Mouse (Mus musculus) E14TG2a.4 (cell line): ENCODE data around the gene Cd59b.
A peak's percentile ranks its signal among the peaks of the same experiment; 100 is the strongest.

Experiments used
- H3K27me3 ChIP-seq: 2 replicates; pipeline ENCODE4 v1.6.1; 2014; ENCODE audit warnings: low read length, control low read depth; ENCODE audit not compliant: insufficient read depth
- H3K36me3 ChIP-seq: 2 replicates; pipeline ENCODE4 v1.6.1; 2014; ENCODE audit warnings: low read length, control low read depth; ENCODE audit not compliant: insufficient read depth
- H3K4me1 ChIP-seq: replicated peaks from 2 replicates; pipeline ENCODE4 v1.6.1; 2014; ENCODE audit warnings: low read depth, low read length, control low read depth
- H3K4me3 ChIP-seq: replicated peaks from 2 replicates; pipeline ENCODE4 v1.5.1; 2014; ENCODE audit warnings: mild to moderate bottlenecking, low read length
- H3K9me3 ChIP-seq: 2 replicates; pipeline ENCODE4 v1.6.1; 2014; ENCODE audit warnings: low read length, control low read depth
- CTCF ChIP-seq: conservative IDR thresholded peaks from 2 replicates; pipeline ENCODE4 v1.5.1; 2014; ENCODE audit warnings: low read length
- NANOG ChIP-seq: IDR thresholded peaks from 2 replicates; pipeline ENCODE4 v1.6.1; 2014; ENCODE audit warnings: borderline replicate concordance, low read length, mixed read lengths
- POU5F1 ChIP-seq: IDR thresholded peaks from 2 replicates; pipeline ENCODE4 v1.6.1; 2014; ENCODE audit warnings: low read length, borderline replicate concordance

Gene Cd59b

DNA sequence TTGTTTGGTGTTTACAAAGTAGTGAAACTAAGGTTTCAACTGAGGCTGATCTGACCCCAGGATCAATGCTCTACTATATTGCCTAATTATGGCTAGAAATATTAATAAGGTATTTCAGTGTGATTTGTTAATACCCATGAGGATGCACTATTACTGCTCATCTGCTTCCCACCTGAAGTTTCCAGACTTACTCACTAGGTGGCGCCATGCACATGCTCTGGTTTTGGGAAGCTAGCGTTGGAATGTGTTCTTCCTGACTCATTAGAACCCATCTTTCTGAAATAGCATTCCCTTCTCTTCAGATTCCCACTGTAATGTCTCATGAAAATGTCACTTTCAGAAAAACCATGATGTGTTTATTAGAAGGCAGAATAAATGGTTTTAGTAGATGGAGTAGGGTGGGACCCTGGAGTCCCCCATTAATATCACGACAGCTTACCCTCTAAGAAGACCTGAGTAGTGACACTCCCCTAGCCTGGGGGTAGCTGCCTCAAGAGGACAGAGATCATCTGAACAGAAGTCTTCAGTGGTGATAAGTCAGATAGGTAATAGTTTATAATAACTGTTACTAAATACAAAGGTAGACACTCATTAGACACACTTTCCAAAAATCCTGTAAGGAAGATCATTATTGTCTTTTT, 34.7 kb upstream of the Cd59b start:
- Histone ChIP-seq H3K36me3 (peaks cover 36% of the 10 kb centered on the region), H3K4me1 (peaks cover 10% of the 10 kb centered on the region), H3K27me3 (no peaks in the 10 kb centered on the region), H3K4me3 (no peak overlapping the region), H3K9me3 (no peaks in the 10 kb centered on the region)
- peak; percentile 92 for TF ChIP-seq CTCF
- TF ChIP-seq NANOG: no peak

DNA sequence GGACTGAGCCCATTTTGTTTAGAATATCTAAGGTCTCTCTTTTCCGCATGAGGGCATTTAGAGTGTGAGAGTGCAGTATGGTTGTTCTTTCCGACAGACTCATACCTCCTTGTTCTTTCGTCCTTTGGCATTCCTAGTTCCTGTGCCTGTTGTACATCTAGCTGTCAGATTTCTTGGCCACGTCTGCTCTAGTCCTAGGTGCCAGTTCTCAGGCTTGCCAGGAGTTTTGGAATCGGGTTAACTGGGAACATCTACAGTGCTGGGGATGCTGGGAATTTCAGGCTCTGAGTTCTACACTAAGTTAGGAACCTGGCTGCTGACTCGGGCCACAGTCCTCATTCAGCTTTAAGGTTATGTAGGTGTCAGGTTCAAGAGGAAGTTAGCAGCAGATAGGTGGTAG, 34.1 kb upstream of the Cd59b start:
- H3K9me3 ChIP-seq: no peaks in the 10 kb centered on the region
- H3K27me3 ChIP-seq: no peaks in the 10 kb centered on the region
- H3K4me3 ChIP-seq: no peak overlapping the region
- no peak for TF ChIP-seq CTCF
- no peak for TF ChIP-seq POU5F1
- TF ChIP-seq NANOG: no peak
- peaks cover 40% of the 10 kb centered on the region for H3K36me3 ChIP-seq
- H3K4me1 ChIP-seq: peaks cover 15% of the 10 kb centered on the region

DNA sequence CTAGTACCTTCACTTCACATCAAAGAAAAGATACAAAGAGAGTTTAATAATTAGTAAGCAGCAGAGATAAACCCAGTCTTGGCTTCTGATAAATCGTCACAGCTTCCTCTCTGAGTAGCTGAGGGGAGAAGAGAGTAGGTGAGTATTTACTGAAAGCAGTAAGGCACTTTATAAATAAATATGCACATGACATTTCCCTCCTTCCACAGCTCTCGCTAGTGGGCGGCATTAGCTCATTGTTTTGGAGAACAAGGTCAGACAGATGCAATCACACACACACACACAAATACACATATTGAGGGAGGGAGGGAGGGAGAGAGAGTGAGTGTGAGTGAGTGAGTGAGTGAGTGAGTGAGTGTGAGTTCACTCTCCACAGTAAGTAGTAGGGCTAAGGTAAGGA, 33.3 kb upstream of the Cd59b start:
- Histone ChIP-seq H3K36me3 (peaks cover 41% of the 10 kb centered on the region), H3K9me3 (no peaks in the 10 kb centered on the region), H3K4me1 (peaks cover 17% of the 10 kb centered on the region), H3K4me3 (no peak overlapping the region), H3K27me3 (no peaks in the 10 kb centered on the region)
- no peak for TF ChIP-seq CTCF
- TF ChIP-seq POU5F1: no peak
- no peak for TF ChIP-seq NANOG

DNA sequence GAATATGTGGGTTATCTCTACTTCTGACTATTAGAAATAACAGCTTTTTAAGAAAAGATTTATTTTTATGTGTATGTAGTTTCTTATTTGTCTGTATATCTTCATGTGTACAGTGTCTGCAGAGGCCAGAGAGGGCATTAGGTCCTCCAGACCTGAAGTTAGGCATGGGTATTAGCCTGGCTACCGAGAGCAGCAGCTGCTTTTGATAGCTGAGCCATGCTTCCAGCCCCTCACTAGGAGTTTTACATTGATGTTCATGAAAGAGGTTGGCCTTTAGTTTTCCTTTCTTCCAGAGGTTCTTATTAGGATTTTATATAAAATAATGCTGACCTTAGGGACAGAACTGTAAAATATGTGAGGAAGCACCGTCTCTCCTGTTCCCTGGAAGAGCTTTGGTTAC, 31.4 kb upstream of the Cd59b start:
- H3K27me3 ChIP-seq: no peaks in the 10 kb centered on the region
- H3K36me3 ChIP-seq: peaks cover 41% of the 10 kb centered on the region
- TF ChIP-seq NANOG: no peak
- TF ChIP-seq CTCF: no peak
- TF ChIP-seq POU5F1: no peak
- no peaks in the 10 kb centered on the region for H3K9me3 ChIP-seq
- H3K4me3 ChIP-seq: no peak overlapping the region
- H3K4me1 ChIP-seq: peaks cover 7% of the 10 kb centered on the region

DNA sequence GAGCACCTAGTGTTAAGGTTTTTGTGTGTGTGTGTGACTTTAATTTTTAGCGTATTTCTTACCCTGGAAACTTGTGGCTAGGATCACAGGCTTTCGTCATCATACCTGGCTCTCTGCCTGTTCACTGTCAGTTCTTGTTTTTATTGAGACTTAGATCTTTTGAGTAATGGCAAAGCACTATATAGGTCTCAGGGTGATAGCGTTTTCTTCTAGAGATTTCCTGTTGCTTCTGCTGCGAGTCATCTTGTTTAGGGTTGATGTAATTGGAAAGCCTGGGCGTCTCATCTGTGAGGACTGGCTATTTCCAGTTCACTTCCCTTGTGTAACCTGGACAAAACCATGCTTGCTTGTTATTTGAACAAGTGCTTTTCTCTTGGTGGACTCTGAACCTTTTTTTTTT, 28.0 kb upstream of the Cd59b start:
- Histone ChIP-seq H3K36me3 (peaks cover 32% of the 10 kb centered on the region), H3K9me3 (no peaks in the 10 kb centered on the region), H3K4me1 (peaks cover 7% of the 10 kb centered on the region), H3K4me3 (no peak overlapping the region), H3K27me3 (no peaks in the 10 kb centered on the region)
- TF ChIP-seq CTCF: no peak
- no peak for TF ChIP-seq NANOG
- no peak for TF ChIP-seq POU5F1

DNA sequence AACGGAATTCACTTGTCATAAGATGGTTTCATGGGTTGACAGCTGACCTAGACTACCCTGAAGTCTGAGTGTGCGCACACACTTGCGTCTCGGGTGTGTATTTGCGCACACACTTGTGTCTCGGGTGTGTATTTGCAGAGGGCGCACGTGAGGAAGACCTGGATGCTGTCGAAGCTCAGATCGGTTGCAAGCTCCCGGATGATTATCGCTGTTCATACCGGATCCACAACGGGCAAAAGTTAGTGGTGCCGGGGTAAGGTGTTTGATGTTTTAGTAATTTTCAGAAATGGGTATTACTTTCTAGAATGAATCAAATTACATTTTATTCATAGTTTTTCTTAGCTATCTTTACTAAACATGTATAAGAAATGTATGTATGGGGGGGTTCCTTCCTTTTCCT, 26.9 kb upstream of the Cd59b start:
- Histone ChIP-seq H3K4me1 (peaks cover 7% of the 10 kb centered on the region), H3K36me3 (peaks cover 22% of the 10 kb centered on the region), H3K27me3 (no peaks in the 10 kb centered on the region), H3K4me3 (no peak overlapping the region), H3K9me3 (no peaks in the 10 kb centered on the region)
- TF ChIP-seq CTCF: no peak
- no peak for TF ChIP-seq NANOG

DNA sequence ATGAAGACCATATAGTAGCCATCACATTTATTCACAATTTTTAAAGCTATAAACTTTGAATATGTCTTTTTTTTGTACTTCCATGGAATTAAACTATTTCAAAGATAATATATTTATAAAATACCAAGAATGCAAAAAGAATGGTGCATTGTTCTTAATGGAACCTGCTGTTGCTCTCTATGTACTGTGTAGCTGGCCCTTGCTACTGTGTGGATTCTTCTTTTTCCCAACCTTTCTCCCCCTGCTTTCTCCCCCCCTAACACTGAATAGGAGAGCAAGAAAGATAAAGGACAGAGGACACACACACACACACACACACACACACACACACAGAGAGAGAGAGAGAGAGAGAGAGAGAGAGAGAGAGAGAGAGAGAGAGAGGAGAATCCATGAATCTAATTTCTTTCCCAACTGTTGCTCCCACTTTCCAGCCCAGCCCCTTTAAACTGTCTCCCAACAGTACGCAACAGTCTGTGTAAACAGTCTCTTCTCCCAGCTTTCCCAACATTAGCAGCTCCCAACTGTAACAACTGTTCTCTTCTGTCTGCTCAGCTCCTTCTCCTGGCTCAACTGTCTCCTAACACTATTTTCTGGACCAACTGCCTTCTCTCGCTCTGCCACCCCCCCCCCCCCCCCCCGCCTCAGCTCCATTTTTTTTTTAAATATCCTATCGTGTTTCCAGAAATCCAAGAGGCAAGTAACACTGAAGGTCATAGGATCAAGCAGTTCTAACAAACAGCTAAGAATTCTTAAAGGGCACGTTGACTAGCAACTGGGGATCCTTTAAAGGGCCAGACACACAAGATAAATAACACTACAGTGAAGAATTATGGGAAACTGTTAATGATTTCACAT, 25.8 kb upstream of the Cd59b start:
- Histone ChIP-seq H3K4me3 (no peak overlapping the region), H3K27me3 (no peaks in the 10 kb centered on the region), H3K36me3 (peaks cover 28% of the 10 kb centered on the region), H3K4me1 (peaks cover 7% of the 10 kb centered on the region), H3K9me3 (no peaks in the 10 kb centered on the region)
- no peak for TF ChIP-seq POU5F1

DNA sequence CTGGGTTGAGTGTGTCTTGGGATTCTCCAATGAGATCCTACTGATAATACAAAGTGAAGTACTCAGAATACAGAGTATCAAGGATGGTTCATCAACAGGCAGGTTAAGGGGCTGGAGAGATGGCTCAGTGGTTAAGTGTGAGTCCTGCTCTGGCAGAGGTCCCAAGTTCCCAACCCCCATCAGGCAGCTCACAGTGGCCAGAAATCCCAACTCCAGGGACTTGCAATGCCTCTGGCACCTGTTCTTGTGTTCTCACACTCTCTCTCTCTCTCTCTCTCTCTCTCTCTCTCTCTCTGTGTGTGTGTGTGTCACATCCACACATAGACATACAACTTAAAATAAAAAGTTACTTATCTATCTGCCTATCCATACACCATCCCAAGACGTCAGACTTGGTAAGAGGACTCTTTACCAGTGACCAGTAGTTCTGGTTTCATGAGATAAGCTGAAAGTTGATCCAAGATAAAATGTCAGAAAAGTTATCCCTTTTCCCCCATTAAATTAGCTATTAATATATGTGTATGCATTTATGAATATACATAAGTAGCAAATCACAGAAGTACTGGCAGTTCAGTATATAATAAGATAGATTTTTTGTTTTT, 25.1 kb upstream of the Cd59b start:
- Histone ChIP-seq H3K36me3 (peaks cover 28% of the 10 kb centered on the region), H3K9me3 (no peaks in the 10 kb centered on the region), H3K4me1 (peaks cover 7% of the 10 kb centered on the region), H3K4me3 (no peak overlapping the region), H3K27me3 (no peaks in the 10 kb centered on the region)
- TF ChIP-seq NANOG (no peak), CTCF (no peak), POU5F1 (no peak)
